In genomic region chr2:173027169-173027823, GRCm38 (mm10) we compare ENCODE assay signal across 10 mouse cellular contexts. TPM values are rescaled to one million over a fixed set of nuclear protein-coding genes. Genes with fewer than 3 reads are reported as not detected.
DNase-seq lines count a peak whose midpoint lies in the region; ATAC-seq and TF ChIP-seq lines count a peak whose summit lies in the region.
"Had no signal": no experiment of that assay in that cellular context is flagged by ENCODE, and none has a peak within 500 bp of the region (broad histone marks: within the 10 kb centered on the region; RNA-seq: fewer than 3 reads in every experiment).

No protein-coding gene starts in this region.

- H3K9ac ChIP-seq in heart, embryonic 11.5 days (ENCODE audit: low read depth, low read length) = peak overlapping the region; percentile 39; the same call in 1 of the 2 replicates
- H3K9ac ChIP-seq in limb, embryonic 12.5 days (replicated peaks) = 0 out of 2 replicates have a peak overlapping the region, but pooled peaks have one; percentile 18

- peak overlapping the region; percentile 85 for H3K4me2 ChIP-seq in heart, embryonic 11.5 days
- peak overlapping the region; percentile 33; the same call in 1 of the 2 replicates for H3K4me2 ChIP-seq in limb, embryonic 12.5 days

- peaks cover 76% of the 10 kb centered on the region for H3K4me1 ChIP-seq in heart, embryonic 11.5 days (ENCODE audit: control insufficient read depth, insufficient read depth, low read length)
- H3K4me1 ChIP-seq in spleen, adult 2 months (ENCODE audit: control insufficient read depth, insufficient read depth, insufficient read length) = peaks cover 73% of the 10 kb centered on the region
- H3K4me1 ChIP-seq in limb, embryonic 12.5 days (replicated peaks) = peaks cover 57% of the 10 kb centered on the region

- no peak for DNase-seq in heart, postnatal 4 days
- DNase-seq in spleen, adult 2 months (ENCODE audit: low read depth in 1 of 2, low spot score in 2 of 2) = no peak
- no peak for DNase-seq in spleen, postnatal 4 days (ENCODE audit: low spot score in 2 of 2)
- DNase-seq in thymus, postnatal 36 days = peak; percentile 39 to 58
- DNase-seq in retina, embryonic 14.5 days (ENCODE audit: low spot score) = no peak
- no peak for DNase-seq in kidney, postnatal 25 days
- DNase-seq: kidney, adult 2 months; right cerebral cortex, postnatal 14 days had no signal

- no peak for TF ChIP-seq POLR2A in spleen, adult 2 months (IDR thresholded peaks at IDR 0.05; ENCODE audit: low read depth, low read length)

- H3K27me3 ChIP-seq in heart, embryonic 11.5 days (ENCODE audit: control insufficient read depth, insufficient read depth, low read length) = no peaks in the 10 kb centered on the region
- no peaks in the 10 kb centered on the region for H3K27me3 ChIP-seq in spleen, adult 2 months (ENCODE audit: control insufficient read depth, insufficient read depth, low read length)
- H3K27me3 ChIP-seq in limb, embryonic 12.5 days = no peaks in the 10 kb centered on the region

- no peak for ATAC-seq in heart, embryonic 11.5 days (replicated peaks; ENCODE audit: insufficient number of reproducible peaks, low FRiP score, low TSS enrichment)
- ATAC-seq in limb, embryonic 12.5 days (ENCODE audit: insufficient number of reproducible peaks, insufficient read depth, low FRiP score, low TSS enrichment, low read depth) = no peak

- 0 out of 2 replicates have a peak overlapping the region, but pooled peaks have one; percentile 2 for H3K4me3 ChIP-seq in heart, embryonic 11.5 days (ENCODE audit: low read depth, low read length)
- H3K4me3 ChIP-seq in spleen, adult 2 months (ENCODE audit: extremely low read depth, insufficient read depth, insufficient read length) = peak overlapping the region; percentile 37
- no peak overlapping the region for H3K4me3 ChIP-seq in limb, embryonic 12.5 days (replicated peaks)

- no peak for TF ChIP-seq CTCF in spleen, adult 2 months (IDR thresholded peaks at IDR 0.05; ENCODE audit: extremely low read depth, insufficient read depth, insufficient read length, insufficient replicate concordance)

- 93% methylated on average over 6 of the region's 6 CpGs for WGBS in heart, embryonic 11.5 days (ENCODE audit: insufficient replicate concordance)
- WGBS in spleen, adult 2 months = 70% methylated on average over 6 of the region's 6 CpGs
- WGBS in limb, embryonic 12.5 days = 87% methylated on average over 6 of the region's 6 CpGs

- no peaks in the 10 kb centered on the region for H3K9me3 ChIP-seq in heart, embryonic 11.5 days (replicated peaks; ENCODE audit: control insufficient read depth, low read length)
- H3K9me3 ChIP-seq in limb, embryonic 12.5 days = no peaks in the 10 kb centered on the region

- H3K27ac ChIP-seq in heart, embryonic 11.5 days (ENCODE audit: low read depth, low read length) = peak overlapping the region; percentile 0
- H3K27ac ChIP-seq in spleen, adult 2 months (ENCODE audit: insufficient read depth, low read length) = peak overlapping the region; percentile 93
- H3K27ac ChIP-seq in limb, embryonic 12.5 days = peak overlapping the region; percentile 69; the same call in 1 of the 2 replicates

- H3K36me3 ChIP-seq in heart, embryonic 11.5 days (ENCODE audit: control insufficient read depth, insufficient read depth, low read length) = peaks cover 16% of the 10 kb centered on the region
- H3K36me3 ChIP-seq in spleen, adult 2 months (ENCODE audit: control insufficient read depth, insufficient read depth, low read length) = peaks cover 73% of the 10 kb centered on the region
- H3K36me3 ChIP-seq in limb, embryonic 12.5 days = peaks cover 80% of the 10 kb centered on the region

RNA-seq across cellular contexts. Expression of gene Rbm38, which starts 7.0 kb away (rescaled TPM):
- 161 and 169 TPM in 2 replicates for polyA plus RNA-seq in heart, embryonic 11.5 days (2014; fragmentation: Nextera tagmentation; extraction: Ambion mirVana)
- total RNA-seq in heart, postnatal 4 days (2021) = 100 to 1,000 TPM; 112 to 126 TPM
- 663 and 724 TPM in 2 replicates for polyA plus RNA-seq in spleen, adult 2 months (2012; rRNA removed)
- polyA plus RNA-seq in limb, embryonic 12.5 days (2016; fragmentation: Nextera tagmentation; extraction: Ambion mirVana) = 40.1 and 45.6 TPM in 2 replicates

RNA-seq across cellular contexts. Expression of gene Rae1, which starts 27.4 kb away (rescaled TPM):
- polyA plus RNA-seq in heart, embryonic 11.5 days (2014; fragmentation: Nextera tagmentation; extraction: Ambion mirVana) = 114 and 118 TPM in 2 replicates
- 10 to 100 TPM; 55.9 to 60.3 TPM for total RNA-seq in heart, postnatal 4 days (2021)
- 48.3 and 51.5 TPM in 2 replicates for polyA plus RNA-seq in spleen, adult 2 months (2012; rRNA removed)
- polyA plus RNA-seq in limb, embryonic 12.5 days (2016; fragmentation: Nextera tagmentation; extraction: Ambion mirVana) = 157 TPM in 2 replicates

RNA-seq across cellular contexts. Expression of gene Spo11, which starts 49.8 kb away (rescaled TPM):
- polyA plus RNA-seq in heart, embryonic 11.5 days (2014; fragmentation: Nextera tagmentation; extraction: Ambion mirVana) = 0.17 and 0.19 TPM in 2 replicates
- not detected for total RNA-seq in heart, postnatal 4 days (2021)
- 0.86 and 0.98 TPM in 2 replicates for polyA plus RNA-seq in spleen, adult 2 months (2012; rRNA removed)
- 1.6 TPM in 2 replicates for polyA plus RNA-seq in limb, embryonic 12.5 days (2016; fragmentation: Nextera tagmentation; extraction: Ambion mirVana)

Comparison
In these comparisons a context has a peak if more than half of its experiments do, and no peak if none do; other contexts are left out.
1. H3K27ac ChIP-seq: peak in every context shown above with its lines; median percentile 93 in spleen, adult 2 months; 69 in limb, embryonic 12.5 days; 0 in heart, embryonic 11.5 days.
2. DNase-seq: peak in thymus, postnatal 36 days (2 of 2); none in heart, postnatal 4 days (single experiment), spleen, adult 2 months (0 of 2), spleen, postnatal 4 days (0 of 2), retina, embryonic 14.5 days (single experiment) and kidney, postnatal 25 days (0 of 2).